ENCODE assay signal across 8 mouse cellular contexts in the genomic region with DNA sequence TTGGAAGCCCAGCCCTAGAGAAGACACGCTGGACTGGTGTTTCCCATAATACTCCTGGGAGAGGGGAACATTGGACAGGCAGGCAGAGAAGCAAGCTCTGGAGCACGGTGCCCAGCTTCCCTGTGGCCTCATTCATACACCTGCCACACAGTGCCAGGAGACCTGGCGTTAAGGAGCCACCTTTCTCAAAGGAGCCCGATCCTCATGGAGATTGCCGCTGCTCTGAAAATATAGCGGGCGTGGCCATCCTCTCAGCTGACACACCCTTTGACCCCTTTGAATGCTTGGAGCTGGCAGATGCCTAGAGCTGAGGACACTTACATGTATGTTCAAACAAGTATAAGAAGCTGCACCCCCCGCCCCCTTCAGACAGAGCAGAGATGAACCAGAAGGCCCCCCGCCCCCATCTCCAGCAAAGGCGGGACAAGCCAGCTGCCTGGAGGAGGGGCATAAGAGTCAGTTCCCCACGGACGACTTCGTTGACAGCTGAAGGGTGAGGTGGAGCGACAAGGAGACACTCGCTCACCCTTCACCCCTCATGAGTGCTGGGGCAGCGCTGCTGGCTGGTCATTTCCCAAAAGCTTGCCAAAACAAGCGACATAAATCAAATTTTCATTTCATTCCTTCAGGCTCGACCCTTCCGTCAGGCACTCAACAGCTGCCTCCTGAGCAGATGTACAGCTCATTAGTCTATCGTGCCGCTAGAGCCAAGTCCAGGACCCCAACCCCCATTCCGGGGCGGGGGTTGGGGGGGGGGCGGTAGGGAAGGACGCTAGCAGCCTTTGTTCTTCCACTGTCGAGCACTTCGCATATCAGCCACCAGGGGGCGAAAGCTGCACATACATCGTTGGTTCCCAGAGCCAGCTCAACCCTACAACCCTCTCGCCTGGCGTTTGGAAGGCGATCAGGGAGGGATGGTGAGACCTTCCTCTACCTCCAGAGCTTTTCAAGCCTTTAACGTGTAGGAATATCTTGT. TPM values are rescaled to one million over a fixed set of nuclear protein-coding genes. Genes with fewer than 3 reads are reported as not detected.
DNase-seq lines count a peak whose midpoint lies in the region; ATAC-seq lines count a peak whose summit lies in the region.

No protein-coding gene starts in this region.

- no peaks in the 10 kb centered on the region for H3K27me3 ChIP-seq in heart, embryonic 14.5 days (ENCODE audit: control insufficient read depth, insufficient read depth, low read length)
- peaks cover 4% of the 10 kb centered on the region; the same call in 1 of the 2 replicates for H3K27me3 ChIP-seq in liver, embryonic 11.5 days (replicated peaks; ENCODE audit: control insufficient read depth, insufficient read depth, low read length)
- H3K27me3 ChIP-seq in splenic B cell, adult 2 months (ENCODE audit: control insufficient read depth, insufficient read depth, low read length, poor library complexity, severe bottlenecking) = no peaks in the 10 kb centered on the region

- H3K36me3 ChIP-seq in heart, embryonic 14.5 days (ENCODE audit: control insufficient read depth, insufficient read depth, low read length) = no peaks in the 10 kb centered on the region
- H3K36me3 ChIP-seq in liver, embryonic 11.5 days (ENCODE audit: control insufficient read depth, insufficient read depth, low read length) = no peaks in the 10 kb centered on the region
- no peaks in the 10 kb centered on the region for H3K36me3 ChIP-seq in splenic B cell, adult 2 months (ENCODE audit: control insufficient read depth, insufficient read depth, low read length, poor library complexity, severe bottlenecking)

- peak overlapping the region; percentile 35 to 66 for H3K27ac ChIP-seq in heart, embryonic 14.5 days (replicated peaks in 1 of 2; ENCODE audit: control insufficient read depth in 1 of 2, insufficient read depth in 1 of 2, low read depth in 2 of 2, low read length in 2 of 2)
- no peak overlapping the region for H3K27ac ChIP-seq in liver, embryonic 11.5 days (ENCODE audit: low read depth, low read length)

- H3K9ac ChIP-seq in heart, embryonic 14.5 days (ENCODE audit: low read length) = peak overlapping the region; percentile 75
- peak overlapping the region; percentile 11; the same call in 1 of the 2 replicates for H3K9ac ChIP-seq in liver, embryonic 11.5 days (ENCODE audit: low read depth, low read length)

- H3K4me3 ChIP-seq in heart, embryonic 14.5 days (ENCODE audit: control insufficient read depth in 1 of 2, insufficient read depth in 1 of 2, low read depth in 1 of 2, low read length in 2 of 2) = peak overlapping the region; percentile 60 to 64
- H3K4me3 ChIP-seq in liver, embryonic 11.5 days (ENCODE audit: low read depth, low read length) = peak overlapping the region; percentile 44

- ATAC-seq in heart, embryonic 14.5 days (ENCODE audit: insufficient number of reproducible peaks, insufficient read depth, low FRiP score, low read depth) = peak; percentile 79; the same call in 1 of the 2 replicates
- peak; percentile 66 for ATAC-seq in liver, embryonic 11.5 days (replicated peaks; ENCODE audit: low FRiP score)

- no peaks in the 10 kb centered on the region for H3K9me3 ChIP-seq in heart, embryonic 14.5 days (ENCODE audit: control insufficient read depth, low read length)
- H3K9me3 ChIP-seq in liver, embryonic 11.5 days (ENCODE audit: control insufficient read depth, low read length) = no peaks in the 10 kb centered on the region

- WGBS in heart, embryonic 14.5 days = under 1% methylated on average over 33 of the region's 33 CpGs
- 4% methylated on average over 33 of the region's 33 CpGs for WGBS in liver, embryonic 11.5 days

- DNase-seq in CD4-positive, CD25-positive, alpha-beta regulatory T cell, adult 2 months (ENCODE audit: low read depth, low spot score) = peak; percentile 88
- DNase-seq in c-Kit-negative CD71-positive TER-119-positive erythroid progenitor cells, embryonic 14.5 days (ENCODE audit: low read depth, low spot score) = peak; percentile 45
- peak; percentile 58 for DNase-seq in fibroblast of lung, adult 2 months (ENCODE audit: low read depth)
- DNase-seq in kidney, postnatal 10 days = peak; percentile 93
- DNase-seq in liver, embryonic 11.5 days (ENCODE audit: low spot score) = peak; percentile 80
- peak; percentile 85 for DNase-seq in naive thymus-derived CD4-positive, alpha-beta T cell, adult 2 months (ENCODE audit: low read depth)
- DNase-seq in splenic B cell, adult 2 months (ENCODE audit: low read depth, low spot score) = peak; percentile 82

- peak overlapping the region; percentile 89 for H3K4me2 ChIP-seq in heart, embryonic 14.5 days (ENCODE audit: low read length)
- peak overlapping the region; percentile 78 for H3K4me2 ChIP-seq in liver, embryonic 11.5 days

- H3K4me1 ChIP-seq in heart, embryonic 14.5 days (ENCODE audit: control insufficient read depth in 2 of 2, insufficient read depth in 2 of 2, low read length in 2 of 2) = peaks cover 8 to 12% of the 10 kb centered on the region in 2 experiments; a peak in 3 of 4 replicates
- no peaks in the 10 kb centered on the region; the same call in 1 of the 2 replicates for H3K4me1 ChIP-seq in liver, embryonic 11.5 days (replicated peaks; ENCODE audit: control insufficient read depth, insufficient read depth, low read length)

RNA-seq across cellular contexts. Expression of gene Alg2, which starts 36.5 kb away (rescaled TPM):
- 24.4 and 29.1 TPM in 2 replicates for polyA plus RNA-seq in heart, embryonic 14.5 days (2014; fragmentation: Nextera tagmentation; extraction: Ambion mirVana)
- polyA plus RNA-seq in liver, embryonic 11.5 days (2014; fragmentation: Nextera tagmentation; extraction: Ambion mirVana) = 44.5 and 46.3 TPM in 2 replicates

RNA-seq across cellular contexts. Expression of gene Sec61b, which starts 36.8 kb away (rescaled TPM):
- 146 and 156 TPM in 2 replicates for polyA plus RNA-seq in heart, embryonic 14.5 days (2014; fragmentation: Nextera tagmentation; extraction: Ambion mirVana)
- 373 and 390 TPM in 2 replicates for polyA plus RNA-seq in liver, embryonic 11.5 days (2014; fragmentation: Nextera tagmentation; extraction: Ambion mirVana)
